Mouse (Mus musculus): ENCODE data around the gene Tmem138. TPM values are rescaled to one million over a fixed set of nuclear protein-coding genes. Genes with fewer than 3 reads are reported as not detected.

Gene Tmem138
- polyA plus RNA-seq, 1 experiment, result 0.22 TPM

DNA sequence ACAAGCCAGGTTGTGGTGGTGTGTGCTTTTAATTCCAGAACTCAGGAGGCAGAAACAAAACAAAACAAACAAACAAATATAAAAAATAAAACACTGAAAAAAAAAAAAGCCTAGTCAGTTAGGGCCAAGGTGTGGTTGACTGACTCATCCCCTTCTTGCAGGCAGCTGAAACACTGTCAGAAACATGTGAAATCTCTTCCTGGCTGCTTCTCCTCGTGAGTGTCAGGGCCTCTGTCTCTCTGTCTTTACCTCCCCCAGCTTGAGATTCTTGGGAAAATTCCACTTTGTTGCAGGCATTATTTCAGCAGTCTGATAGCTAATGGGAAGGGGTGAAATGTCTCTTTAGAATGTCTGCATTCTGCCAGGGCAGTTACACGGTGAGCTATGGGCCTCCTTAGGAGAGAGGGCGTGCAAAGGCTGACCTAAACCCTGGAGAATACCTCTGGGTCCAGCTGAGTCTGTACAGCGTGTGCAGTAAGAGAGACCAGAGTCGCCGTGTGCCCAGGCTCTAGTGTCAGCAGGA, 25.1 kb upstream of the Tmem138 start:
- H3K9me3 ChIP-seq (ENCODE audit: control insufficient read depth, low read length), result no peaks in the 10 kb centered on the region
- peaks cover 44% of the 10 kb centered on the region for H3K4me1 ChIP-seq (ENCODE audit: control insufficient read depth)
- no peak for TF ChIP-seq TAL1 (IDR thresholded peaks at IDR 0.05; ENCODE audit: low read length)
- no peak for TF ChIP-seq GATA1 (IDR thresholded peaks at IDR 0.05; ENCODE audit: low read length)
- H3K4me3 ChIP-seq (replicated peaks), result peak overlapping the region; percentile 25
- peaks cover 32% of the 10 kb centered on the region for H3K36me3 ChIP-seq (ENCODE audit: control insufficient read depth)
- no peaks in the 10 kb centered on the region for H3K27me3 ChIP-seq (ENCODE audit: control insufficient read depth)

DNA sequence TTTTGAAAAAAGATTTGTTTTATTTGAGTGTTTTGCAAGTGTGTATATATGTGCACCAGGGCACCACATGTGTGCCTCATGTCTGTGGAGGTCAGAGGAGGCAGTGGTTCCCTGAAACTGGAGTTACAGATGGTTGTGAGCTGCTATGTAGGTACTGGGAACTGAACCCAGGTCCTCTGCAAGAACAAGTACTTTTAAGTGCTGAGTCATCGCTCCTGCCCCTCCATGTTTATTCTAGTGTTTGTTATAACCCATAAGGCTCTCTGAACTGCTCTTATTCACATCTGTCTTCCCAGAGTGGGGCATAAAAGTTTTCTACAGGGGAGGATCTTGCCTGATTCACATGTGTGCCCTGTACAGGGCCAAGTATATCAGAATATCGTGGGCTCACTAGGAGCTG, 22.5 kb upstream of the Tmem138 start:
- H3K36me3 ChIP-seq (ENCODE audit: control insufficient read depth), result peaks cover 43% of the 10 kb centered on the region
- TF ChIP-seq GATA1 (IDR thresholded peaks at IDR 0.05; ENCODE audit: low read length) (no peak), TAL1 (IDR thresholded peaks at IDR 0.05; ENCODE audit: low read length) (no peak)

DNA sequence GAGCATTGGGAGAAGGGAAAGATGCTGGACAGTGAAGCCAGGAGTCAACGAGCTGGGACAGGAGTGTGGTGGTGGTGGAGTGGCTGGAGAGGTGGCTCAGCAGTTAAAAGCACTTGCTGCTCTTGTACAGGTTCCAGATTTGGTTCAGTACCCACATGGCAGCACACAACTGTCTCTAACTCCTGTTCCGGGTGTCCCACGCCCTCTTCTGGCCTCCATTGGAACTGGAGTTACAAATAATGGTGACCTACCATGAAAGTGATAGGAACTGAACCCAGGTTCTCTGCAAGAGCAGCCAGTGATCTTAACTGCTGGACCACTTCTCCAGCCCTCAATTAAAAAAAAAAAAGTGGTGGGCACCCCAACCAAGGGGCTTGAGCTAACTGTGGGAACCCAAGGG, 21.0 kb upstream of the Tmem138 start:
- Histone ChIP-seq H3K4me3 (replicated peaks) (no peak overlapping the region), H3K4me1 (ENCODE audit: control insufficient read depth) (peaks cover 14% of the 10 kb centered on the region), H3K9me3 (ENCODE audit: control insufficient read depth, low read length) (no peaks in the 10 kb centered on the region), H3K27me3 (ENCODE audit: control insufficient read depth) (no peaks in the 10 kb centered on the region), H3K36me3 (ENCODE audit: control insufficient read depth) (peaks cover 55% of the 10 kb centered on the region)
- TF ChIP-seq TAL1 (IDR thresholded peaks at IDR 0.05; ENCODE audit: low read length), result no peak
- TF ChIP-seq GATA1 (IDR thresholded peaks at IDR 0.05; ENCODE audit: low read length), result no peak

More for the DNA sequence above, 22.5 kb upstream of the Tmem138 start:
- peaks cover 29% of the 10 kb centered on the region for H3K4me1 ChIP-seq (ENCODE audit: control insufficient read depth)
- no peaks in the 10 kb centered on the region for H3K27me3 ChIP-seq (ENCODE audit: control insufficient read depth)
- no peaks in the 10 kb centered on the region for H3K9me3 ChIP-seq (ENCODE audit: control insufficient read depth, low read length)
- no peak overlapping the region for H3K4me3 ChIP-seq (replicated peaks)

DNA sequence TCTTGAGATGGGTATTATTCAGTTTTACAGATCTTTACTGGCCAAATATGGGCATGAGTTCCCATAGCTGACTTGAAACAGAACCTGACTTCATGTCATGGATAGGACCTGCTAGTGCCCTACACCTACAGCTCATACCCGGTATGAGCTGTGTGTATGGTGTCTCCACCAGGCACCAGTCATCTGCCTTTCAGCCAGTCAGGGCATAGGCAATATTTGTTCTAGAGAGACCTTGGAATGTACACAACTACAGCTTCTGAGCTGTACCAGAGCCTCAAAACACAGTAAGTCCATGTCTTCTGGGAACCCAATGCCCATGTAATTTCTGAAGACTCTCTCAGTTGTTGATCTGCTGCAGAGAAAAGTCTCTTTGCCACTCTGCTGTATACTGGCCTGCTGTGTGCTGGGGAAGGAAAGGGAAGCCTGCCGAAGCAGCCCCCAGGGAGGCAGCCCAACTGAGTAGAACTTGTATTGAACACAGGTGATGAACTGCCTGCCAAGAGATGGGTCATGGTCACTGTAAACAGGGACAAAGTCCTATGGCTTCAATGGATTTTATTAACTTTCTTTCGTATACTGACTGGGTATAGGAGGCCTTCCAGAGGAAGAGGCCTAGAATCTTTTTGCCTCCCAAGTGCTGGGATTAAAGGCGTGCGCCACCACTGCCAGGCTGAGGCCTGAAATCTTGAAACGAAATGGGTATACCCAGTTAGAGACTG, 14.7 kb upstream of the Tmem138 start:
- H3K4me1 ChIP-seq (ENCODE audit: control insufficient read depth), result no peaks in the 10 kb centered on the region; the same call in 1 of the 2 replicates
- no peak overlapping the region for H3K4me3 ChIP-seq (replicated peaks)
- H3K36me3 ChIP-seq (ENCODE audit: control insufficient read depth), result peaks cover 58% of the 10 kb centered on the region
- no peaks in the 10 kb centered on the region for H3K27me3 ChIP-seq (ENCODE audit: control insufficient read depth)
- no peaks in the 10 kb centered on the region for H3K9me3 ChIP-seq (ENCODE audit: control insufficient read depth, low read length)
- TF ChIP-seq TAL1 (IDR thresholded peaks at IDR 0.05; ENCODE audit: low read length) (no peak), GATA1 (IDR thresholded peaks at IDR 0.05; ENCODE audit: low read length) (no peak)

DNA sequence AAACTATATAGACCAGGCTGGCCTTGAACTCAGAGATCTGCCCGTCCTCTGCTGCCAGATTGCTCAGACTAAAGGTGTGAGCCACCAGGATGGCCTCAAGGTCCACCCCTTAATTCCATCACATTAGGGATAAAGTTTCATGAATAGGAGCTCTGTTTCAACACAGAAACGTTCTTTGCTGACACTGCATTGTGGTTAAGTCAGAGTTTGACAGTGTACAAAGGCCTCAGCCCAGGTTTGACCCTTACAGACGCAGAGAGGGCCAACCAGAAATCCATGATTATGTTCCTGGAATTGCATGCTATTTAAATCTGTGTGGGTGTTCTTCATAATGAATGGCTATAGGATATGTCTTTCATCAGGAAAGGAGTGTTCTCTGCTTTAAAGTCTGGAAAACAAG, 13.1 kb upstream of the Tmem138 start:
- Histone ChIP-seq H3K9me3 (ENCODE audit: control insufficient read depth, low read length) (no peaks in the 10 kb centered on the region), H3K4me1 (ENCODE audit: control insufficient read depth) (no peaks in the 10 kb centered on the region; the same call in 1 of the 2 replicates), H3K4me3 (replicated peaks) (no peak overlapping the region), H3K36me3 (ENCODE audit: control insufficient read depth) (peaks cover 49% of the 10 kb centered on the region), H3K27me3 (ENCODE audit: control insufficient read depth) (no peaks in the 10 kb centered on the region)
- TF ChIP-seq TAL1 (IDR thresholded peaks at IDR 0.05; ENCODE audit: low read length) (no peak), GATA1 (IDR thresholded peaks at IDR 0.05; ENCODE audit: low read length) (no peak)

DNA sequence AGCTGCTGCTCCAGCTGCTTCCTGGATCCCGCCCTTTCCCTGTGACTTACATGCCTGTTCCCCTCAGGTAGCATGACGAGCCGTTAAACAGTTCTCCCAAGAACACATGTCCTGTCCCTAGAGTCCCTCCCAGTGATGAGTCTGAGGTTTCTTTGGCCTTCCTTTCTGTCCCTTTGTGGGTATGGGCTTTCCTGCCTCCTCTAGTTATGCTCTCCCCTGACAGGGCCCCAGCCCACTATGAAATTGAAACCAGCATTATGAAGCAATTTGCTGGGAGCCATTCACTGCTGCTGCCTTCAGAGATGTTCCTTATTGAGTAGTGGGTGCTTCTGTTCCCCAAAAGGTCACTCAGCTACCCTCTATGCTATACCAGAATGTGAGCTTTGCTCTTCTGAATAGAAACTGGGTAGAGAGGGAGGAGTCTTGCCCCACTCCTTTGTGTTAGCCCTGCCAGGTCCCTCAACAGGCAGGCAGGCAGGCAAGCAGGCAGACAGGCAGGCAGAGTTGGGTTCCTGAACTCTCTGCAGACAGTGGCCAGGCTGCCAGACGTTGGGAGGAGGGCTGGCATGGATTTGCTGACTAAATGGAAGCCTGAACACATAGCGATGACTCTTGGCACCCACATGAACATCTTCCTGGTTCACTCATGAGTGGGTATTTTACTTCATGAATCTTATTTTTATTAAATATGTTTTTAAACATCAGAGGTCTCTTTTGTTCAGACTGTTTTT, 12.1 kb upstream of the Tmem138 start:
- peaks cover 2% of the 10 kb centered on the region for H3K4me1 ChIP-seq (ENCODE audit: control insufficient read depth)
- no peak for TF ChIP-seq TAL1 (IDR thresholded peaks at IDR 0.05; ENCODE audit: low read length)
- TF ChIP-seq GATA1 (IDR thresholded peaks at IDR 0.05; ENCODE audit: low read length), result no peak
- H3K36me3 ChIP-seq (ENCODE audit: control insufficient read depth), result peaks cover 45% of the 10 kb centered on the region
- no peaks in the 10 kb centered on the region for H3K27me3 ChIP-seq (ENCODE audit: control insufficient read depth)
- H3K9me3 ChIP-seq (ENCODE audit: control insufficient read depth, low read length), result no peaks in the 10 kb centered on the region
- H3K4me3 ChIP-seq (replicated peaks), result no peak overlapping the region

DNA sequence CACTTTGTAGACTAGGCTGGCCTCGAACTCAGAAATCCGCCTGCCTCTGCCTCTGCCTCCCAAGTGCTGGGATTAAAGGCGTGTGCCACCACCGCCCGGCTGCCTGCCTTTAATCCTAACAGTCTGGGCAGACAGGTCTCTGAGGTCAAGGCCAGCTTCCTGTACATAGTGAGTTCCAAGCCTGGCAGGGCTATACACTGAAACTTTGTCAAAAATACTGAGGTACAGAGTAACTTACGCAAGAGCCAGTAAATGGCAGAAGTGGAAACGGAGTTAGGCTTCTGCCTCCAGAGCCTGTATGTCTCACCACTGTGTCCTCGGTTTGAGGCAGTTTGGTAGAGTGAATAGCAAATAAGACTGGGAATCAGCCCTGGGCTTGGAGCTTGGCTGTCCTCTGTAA, 10.1 kb upstream of the Tmem138 start:
- no peak overlapping the region for H3K4me3 ChIP-seq (replicated peaks)
- no peaks in the 10 kb centered on the region for H3K9me3 ChIP-seq (ENCODE audit: control insufficient read depth, low read length)
- peaks cover 2% of the 10 kb centered on the region for H3K4me1 ChIP-seq (ENCODE audit: control insufficient read depth)
- H3K36me3 ChIP-seq (ENCODE audit: control insufficient read depth), result peaks cover 41% of the 10 kb centered on the region
- TF ChIP-seq TAL1 (IDR thresholded peaks at IDR 0.05; ENCODE audit: low read length) (no peak), GATA1 (IDR thresholded peaks at IDR 0.05; ENCODE audit: low read length) (no peak)
- H3K27me3 ChIP-seq (ENCODE audit: control insufficient read depth), result no peaks in the 10 kb centered on the region

DNA sequence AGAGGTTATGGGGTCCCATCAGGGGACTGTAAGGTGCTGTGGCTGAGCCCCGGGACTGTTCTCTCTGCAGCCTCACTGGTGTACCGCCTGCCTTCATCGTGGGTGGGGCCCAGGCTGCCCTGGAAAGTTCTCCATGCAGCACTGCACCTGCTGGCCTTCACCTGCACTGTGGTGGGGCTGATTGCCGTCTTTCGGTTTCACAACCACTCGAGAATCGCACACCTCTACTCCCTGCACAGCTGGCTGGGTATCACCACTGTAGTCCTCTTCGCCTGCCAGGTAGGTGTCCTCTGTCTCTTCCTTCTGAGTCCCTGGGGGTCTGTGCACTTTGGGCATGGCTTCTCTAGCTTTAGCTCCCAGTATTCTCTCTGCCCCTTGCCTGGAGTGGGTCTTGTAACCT, 8.0 kb upstream of the Tmem138 start:
- Histone ChIP-seq H3K4me1 (ENCODE audit: control insufficient read depth) (peaks cover 2% of the 10 kb centered on the region), H3K27me3 (ENCODE audit: control insufficient read depth) (no peaks in the 10 kb centered on the region), H3K4me3 (replicated peaks) (no peak overlapping the region), H3K9me3 (ENCODE audit: control insufficient read depth, low read length) (no peaks in the 10 kb centered on the region), H3K36me3 (ENCODE audit: control insufficient read depth) (peaks cover 44% of the 10 kb centered on the region)
- TF ChIP-seq GATA1 (IDR thresholded peaks at IDR 0.05; ENCODE audit: low read length), result no peak
- no peak for TF ChIP-seq TAL1 (IDR thresholded peaks at IDR 0.05; ENCODE audit: low read length)

DNA sequence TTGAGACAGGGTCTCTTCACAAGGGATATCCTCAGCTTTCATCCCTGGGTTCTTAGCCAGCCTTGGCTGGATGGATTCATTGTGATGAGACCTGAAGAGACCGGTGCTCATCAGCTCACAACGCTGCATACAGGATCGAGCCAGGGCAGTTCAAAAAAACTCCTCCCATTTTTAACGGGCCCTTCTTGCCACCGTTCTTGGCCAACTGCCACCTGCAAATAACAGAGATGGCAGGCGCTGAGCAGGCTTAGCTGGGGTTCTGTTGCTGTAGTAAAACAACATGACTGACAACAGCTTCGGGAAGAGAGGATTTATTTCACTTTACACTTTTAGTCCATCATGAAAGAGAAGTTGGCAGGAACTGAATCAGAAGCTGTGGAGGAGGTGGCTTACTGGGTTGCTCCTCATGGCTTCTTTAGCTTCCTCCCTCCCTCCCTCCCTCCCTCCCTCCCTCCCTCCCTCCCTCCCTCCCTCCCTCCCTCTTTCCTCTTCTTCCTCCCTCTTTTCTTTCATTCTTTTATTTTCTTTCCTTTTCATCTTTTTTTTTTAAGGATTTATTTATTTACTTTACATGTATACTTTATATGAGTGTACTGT, 6.5 kb upstream of the Tmem138 start:
- TF ChIP-seq GATA1 (IDR thresholded peaks at IDR 0.05; ENCODE audit: low read length), result no peak
- no peak for TF ChIP-seq TAL1 (IDR thresholded peaks at IDR 0.05; ENCODE audit: low read length)
- Histone ChIP-seq H3K4me3 (replicated peaks) (no peak overlapping the region), H3K9me3 (ENCODE audit: control insufficient read depth, low read length) (no peaks in the 10 kb centered on the region), H3K36me3 (ENCODE audit: control insufficient read depth) (peaks cover 38% of the 10 kb centered on the region), H3K27me3 (ENCODE audit: control insufficient read depth) (no peaks in the 10 kb centered on the region), H3K4me1 (ENCODE audit: control insufficient read depth) (peaks cover 12% of the 10 kb centered on the region)
